Mouse (Mus musculus) brain, embryonic 14.5 days (tissue): ENCODE measurements around the gene Dlx2.

Experiments
- CTCF ChIP-seq: fragments of 200-500 bp; IDR thresholded peaks from 2 replicates; pipeline ENCODE4 v1.5.1; 2012; ENCODE audit warnings: inconsistent platforms, mild to moderate bottlenecking, moderate library complexity, borderline replicate concordance; ENCODE audit not compliant: insufficient read depth, insufficient read length; ENCODE audit errors: extremely low read depth
- POLR2A ChIP-seq: fragments of 200-500 bp; IDR thresholded peaks from 2 replicates; pipeline ENCODE4 v1.6.1; 2012; ENCODE audit warnings: mild to moderate bottlenecking, inconsistent platforms, borderline replicate concordance; ENCODE audit not compliant: poor library complexity, insufficient read depth, insufficient read length, severe bottlenecking; ENCODE audit errors: extremely low read depth

- no peak for TF ChIP-seq CTCF
- TF ChIP-seq POLR2A = no peak
These were observed 4.2 kb downstream of the Dlx2 start for GRCm38 (mm10) chr2:71542227-71542815.
